Mouse (Mus musculus): Measurements from ENCODE around the gene Rpl13a.

DNA sequence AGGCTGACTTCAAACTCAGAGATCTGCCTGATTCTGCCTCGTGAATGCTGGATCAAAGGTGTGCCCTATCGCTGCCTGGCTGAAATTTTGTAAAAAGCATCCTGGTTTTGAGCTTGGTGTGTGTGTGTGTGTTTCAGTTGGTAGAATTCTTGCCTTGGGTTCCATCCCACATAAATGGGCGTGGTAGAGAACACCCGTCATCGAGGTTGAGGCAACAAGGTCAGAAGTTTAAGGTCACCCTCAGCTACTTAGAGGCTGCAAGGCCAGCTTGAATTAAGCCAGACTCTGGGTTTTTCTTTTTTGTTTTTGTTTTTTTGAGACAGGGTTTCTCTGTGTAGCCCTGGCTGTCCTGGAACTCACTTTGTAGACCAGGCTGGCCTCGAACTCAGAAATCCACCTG lies 10.2 kb downstream of the Rpl13a start:
- TF ChIP-seq POLR2A (IDR thresholded peaks at IDR 0.05; ENCODE audit: control insufficient read depth, low read depth, low read length) (no peak), CTCF (IDR thresholded peaks at IDR 0.05; ENCODE audit: control insufficient read depth, insufficient read depth, insufficient replicate concordance, low read depth, low read length) (no peak)

All from testis, adult 2 months (tissue).